Mouse (Mus musculus): Measurements from ENCODE around the gene Sec14l4. TPM values are rescaled to one million over a fixed set of nuclear protein-coding genes. Genes with fewer than 3 reads are reported as not detected.
"Not testable (repeated sequence)": the region's sequence is repeated elsewhere in the genome, so short reads cannot be mapped to it uniquely, and the experiment has no call there.

Sec14l4 gene
- 1 to 10 TPM; 1.7 to 6.7 TPM for total RNA-seq (2021)
- long read RNA-seq, experiment 1, partial matches to known transcripts: 0 of 4 reads
- long read RNA-seq, experiment 1, other reads (novel, unspliced or antisense): 3 of 4 reads
- long read RNA-seq, experiment 2, partial matches to known transcripts: 0 of 1 reads
- long read RNA-seq, experiment 2, other reads (novel, unspliced or antisense): 1 of 1 reads

DNA sequence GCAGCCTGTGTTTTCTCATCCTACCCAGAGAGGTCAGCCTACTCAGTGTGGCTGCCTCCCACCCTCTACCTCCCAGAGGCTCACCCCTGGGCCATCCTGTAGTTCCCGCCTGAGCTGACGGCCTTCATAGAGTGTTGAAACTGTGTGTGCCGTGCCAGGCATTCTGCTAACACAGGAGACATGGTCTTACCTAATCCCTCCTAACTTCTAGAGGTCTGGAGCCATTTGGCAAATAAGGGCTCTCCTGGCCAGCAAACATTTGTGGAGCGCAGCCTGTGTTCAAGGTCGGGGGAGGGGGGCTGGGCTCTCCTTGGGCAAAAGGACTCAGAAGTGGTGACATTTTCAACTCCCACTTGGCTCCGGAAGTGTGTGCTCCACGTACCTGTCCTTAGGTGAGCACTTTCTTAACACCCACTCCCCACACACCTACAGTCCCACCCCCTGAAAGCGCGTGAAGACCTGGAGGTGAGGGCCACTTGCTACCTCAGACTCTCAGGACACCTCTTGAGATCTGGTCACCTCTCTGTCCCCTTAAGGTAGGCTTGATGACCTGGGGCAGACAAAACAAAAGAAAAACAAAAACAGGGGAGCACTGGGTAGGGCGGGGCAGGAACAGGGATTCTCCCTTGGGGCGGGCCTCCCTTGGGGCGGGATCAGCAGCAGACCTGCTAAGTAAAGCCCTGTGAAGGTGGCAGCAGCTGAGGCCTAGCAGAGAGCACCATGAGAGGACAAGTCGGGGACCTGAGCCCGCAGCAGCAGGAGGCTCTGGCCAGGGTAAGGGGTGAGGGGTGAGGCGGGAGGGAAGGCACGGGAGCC, at the start of gene Sec14l4:
Gene Sec14l4 (plus strand): TSS at position 337 of the 816 bp plus-strand sequence.
- DNase-seq: peak; percentile 43 to 47

DNA sequence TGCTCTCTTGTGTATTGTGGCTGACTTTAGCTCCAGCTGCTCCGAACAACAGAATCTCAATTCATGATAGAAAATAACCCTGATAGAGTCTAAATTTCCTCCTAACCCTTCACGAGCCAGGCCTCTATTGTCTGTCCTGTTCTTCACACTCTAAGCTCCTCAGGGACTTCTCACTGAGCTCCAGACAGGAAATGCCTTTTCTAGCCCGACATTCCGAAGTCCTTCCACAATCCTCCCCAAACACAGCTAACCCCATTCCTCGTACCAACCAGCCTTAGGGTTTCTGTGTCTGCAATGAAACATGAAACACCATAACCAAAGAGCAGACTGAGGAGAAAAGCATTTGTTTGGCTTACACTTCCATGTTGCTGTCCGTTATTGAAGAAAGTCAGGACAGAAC, 49.7 kb upstream of the Sec14l4 start:
- no peak for DNase-seq

DNA sequence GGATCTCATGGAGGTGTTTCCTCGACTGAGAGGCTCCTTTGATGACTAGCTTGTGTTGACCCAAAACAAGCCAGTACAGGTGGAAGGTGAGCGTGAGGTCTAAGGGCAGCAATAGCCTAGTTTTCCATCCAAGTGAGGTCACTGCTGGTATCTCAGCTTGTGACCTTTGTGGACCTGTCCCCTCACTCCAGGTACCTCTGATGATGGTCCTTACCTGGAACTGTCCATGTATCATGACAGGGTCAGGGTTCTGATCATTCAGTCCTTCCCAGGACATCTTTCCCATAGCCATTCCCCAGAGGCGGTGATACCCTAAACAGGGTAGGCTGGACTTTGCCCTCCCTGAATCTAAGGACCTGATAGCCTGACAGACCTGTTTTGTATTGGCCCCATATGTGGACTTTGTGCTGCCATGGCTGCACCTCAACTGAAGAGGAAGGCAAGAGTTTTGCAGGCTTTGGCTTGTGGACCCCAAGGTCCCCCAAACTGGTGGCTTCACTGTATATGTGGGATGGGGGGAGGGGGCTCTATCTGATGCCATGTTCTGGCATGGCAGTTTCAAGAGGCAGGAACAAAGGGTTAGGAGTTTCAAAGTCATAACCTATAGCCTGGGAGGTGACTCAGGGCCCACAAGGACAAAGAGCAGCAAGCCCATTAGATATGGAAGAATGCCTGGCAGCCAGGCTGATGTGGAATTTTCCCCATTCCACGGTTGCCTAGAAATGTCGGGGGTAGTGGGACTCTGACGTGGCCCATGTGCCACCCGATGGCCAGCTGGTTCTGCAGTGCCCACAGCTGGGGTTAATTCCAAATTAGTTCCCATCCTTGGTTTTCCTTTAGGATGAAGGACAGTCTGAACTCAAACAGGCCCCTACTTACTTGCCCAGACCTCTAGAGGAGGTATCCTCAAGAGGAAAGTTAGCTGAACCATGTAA, 48.7 kb upstream of the Sec14l4 start:
- DNase-seq: peak in 1 of 2 experiments; percentile 17

- DNase-seq: no peak
Measured at GRCm38 (mm10) chr11:3983291-3983862, 47.9 kb upstream of the Sec14l4 start, which contains the start of gene Gal3st1. Gene Gal3st1, plus strand, starts transcription at chr11:3983636.

DNA sequence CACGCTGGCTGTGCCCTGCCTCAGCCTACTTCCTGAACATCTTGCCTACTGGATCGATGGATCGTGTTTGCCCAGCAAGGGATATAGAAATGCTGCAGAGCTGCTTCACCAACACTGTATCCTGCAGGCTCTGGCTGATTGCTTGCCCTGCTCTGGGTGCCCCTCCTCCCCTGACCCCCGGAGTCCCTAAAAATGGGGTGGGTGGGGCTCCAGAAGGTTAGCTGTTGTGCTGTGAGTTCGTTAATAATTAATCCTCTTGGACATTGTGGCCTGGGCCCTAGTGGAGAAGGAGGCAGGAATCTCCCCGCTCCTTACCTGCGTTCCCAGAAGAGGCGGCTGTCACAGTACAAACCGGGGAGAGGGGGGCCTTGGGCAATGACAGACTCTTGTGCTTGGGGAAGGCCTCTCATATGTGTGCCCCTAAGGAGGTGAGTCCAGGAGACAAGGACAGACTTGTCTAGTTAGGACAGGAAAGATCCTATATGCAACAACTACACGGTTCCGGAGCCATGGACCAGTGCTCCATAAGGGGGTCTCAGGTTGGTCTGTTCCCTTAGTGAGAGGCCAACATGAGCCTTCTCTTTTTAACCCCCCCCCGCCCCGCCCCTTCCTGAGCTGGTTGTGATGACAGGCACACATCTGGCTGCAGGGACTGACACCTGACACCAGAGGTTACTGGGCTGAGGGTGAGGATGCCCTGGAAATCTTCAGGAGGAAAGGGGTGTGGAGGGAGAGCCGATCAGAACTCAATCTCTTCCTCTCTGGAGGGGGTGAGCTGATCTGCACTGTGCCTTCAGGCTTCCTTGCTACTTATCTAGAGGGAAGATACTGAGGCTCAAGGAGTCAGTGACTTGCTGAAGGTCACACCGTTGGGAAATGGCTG, 47.2 kb upstream of the Sec14l4 start:
- no peak for DNase-seq

DNA sequence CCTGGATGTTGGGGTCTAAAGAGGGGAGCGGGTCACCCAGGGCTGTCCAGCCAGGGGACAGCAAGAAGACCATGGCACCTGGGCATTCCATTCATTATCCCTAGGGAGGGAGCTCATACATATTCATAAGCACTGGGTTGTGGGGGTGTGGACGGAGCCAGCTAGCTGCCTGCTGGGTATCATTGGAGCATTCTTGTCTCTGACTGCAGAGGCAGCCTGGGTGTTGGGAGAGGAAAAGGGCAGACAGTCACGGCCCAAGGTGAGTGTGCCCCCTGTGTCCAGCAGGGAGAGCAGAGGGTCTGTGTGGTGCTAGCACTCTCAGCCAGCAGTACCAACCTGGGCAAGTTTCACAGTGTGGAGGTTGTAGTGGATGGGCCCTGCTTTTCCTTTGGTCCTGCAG, 41.5 kb upstream of the Sec14l4 start:
- no peak for DNase-seq

GRCm38 (mm10) chr11:3993132-3993531, 38.1 kb upstream of the Sec14l4 start:
- DNase-seq: no peak

GRCm38 (mm10) chr11:3993914-3994313, 37.3 kb upstream of the Sec14l4 start:
- DNase-seq: no peak

- DNase-seq: no peak
Measured at GRCm38 (mm10) chr11:3995511-3995910, 35.8 kb upstream of the Sec14l4 start.

DNA sequence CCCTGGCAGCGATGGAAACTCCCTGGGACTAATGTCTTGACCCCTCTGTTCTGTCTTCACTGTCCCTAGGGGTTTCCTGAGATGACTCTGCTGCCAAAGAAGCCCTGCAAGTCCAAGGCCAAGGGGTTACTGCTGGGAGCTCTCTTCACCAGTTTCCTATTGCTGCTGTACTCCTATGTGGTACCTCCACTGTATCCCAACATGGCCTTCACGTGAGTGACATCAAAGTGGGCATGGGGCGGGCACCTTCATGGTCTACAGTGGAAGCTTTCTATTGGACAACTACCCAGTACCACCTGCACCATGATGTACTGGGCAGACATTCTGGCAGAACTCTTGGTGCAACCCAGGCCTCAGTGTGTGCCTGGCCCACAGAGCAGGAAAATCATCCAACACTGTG, 34.4 kb upstream of the Sec14l4 start:
- no peak for DNase-seq

- DNase-seq: peak in 1 of 2 experiments; percentile 6
Measured at GRCm38 (mm10) chr11:3997978-3998720, 33.1 kb upstream of the Sec14l4 start.

DNA sequence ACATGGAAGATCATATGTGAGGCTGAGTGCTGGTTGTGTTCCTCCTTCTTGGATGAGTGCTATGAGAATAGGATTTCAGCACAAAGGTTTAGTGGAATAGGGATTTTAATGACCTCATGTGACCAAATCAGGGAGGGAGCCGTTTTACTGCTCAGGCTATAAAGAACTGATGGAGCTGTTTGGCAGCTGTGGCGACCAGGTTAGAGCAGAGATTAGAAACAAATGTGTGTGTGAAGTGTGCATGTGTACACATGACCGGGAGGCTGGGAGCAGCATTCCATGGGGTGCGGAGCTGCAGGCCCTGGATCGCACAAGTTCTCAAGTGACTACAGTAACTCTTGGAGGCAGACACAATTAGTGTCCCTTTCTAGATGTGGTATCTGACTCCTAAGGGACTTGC, 31.7 kb upstream of the Sec14l4 start:
- no peak for DNase-seq

GRCm38 (mm10) chr11:4001603-4002002, 29.7 kb upstream of the Sec14l4 start:
- DNase-seq: peak; percentile 75 to 76

DNA sequence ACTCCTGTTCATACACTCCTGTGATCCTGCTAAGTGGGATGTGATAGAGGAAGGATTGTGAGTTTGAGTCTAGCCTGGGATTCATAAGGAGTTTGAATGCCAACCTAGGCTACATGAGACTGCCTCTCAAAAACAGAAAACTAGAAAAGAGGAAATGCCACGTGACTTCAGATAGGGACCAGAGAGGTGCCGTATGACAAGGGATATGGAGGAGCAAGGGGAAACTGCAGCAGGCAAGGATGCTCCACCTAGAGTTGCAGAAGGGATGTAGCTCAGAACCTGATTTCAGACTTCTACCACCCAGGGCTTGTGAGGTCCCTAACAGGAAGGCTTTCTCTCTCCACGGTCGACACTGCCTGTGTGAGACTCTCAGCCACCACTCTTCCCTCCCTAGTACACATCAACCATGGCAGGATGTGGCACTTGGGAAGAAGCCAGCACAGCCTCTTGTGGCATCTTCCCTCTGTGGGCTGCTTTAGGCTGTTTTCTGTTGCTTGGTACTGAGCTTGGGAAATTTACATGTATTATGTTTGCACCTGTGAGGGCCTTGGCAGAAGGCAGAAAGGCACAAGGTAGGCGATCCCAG, 25.9 kb upstream of the Sec14l4 start:
- DNase-seq: no peak

DNA sequence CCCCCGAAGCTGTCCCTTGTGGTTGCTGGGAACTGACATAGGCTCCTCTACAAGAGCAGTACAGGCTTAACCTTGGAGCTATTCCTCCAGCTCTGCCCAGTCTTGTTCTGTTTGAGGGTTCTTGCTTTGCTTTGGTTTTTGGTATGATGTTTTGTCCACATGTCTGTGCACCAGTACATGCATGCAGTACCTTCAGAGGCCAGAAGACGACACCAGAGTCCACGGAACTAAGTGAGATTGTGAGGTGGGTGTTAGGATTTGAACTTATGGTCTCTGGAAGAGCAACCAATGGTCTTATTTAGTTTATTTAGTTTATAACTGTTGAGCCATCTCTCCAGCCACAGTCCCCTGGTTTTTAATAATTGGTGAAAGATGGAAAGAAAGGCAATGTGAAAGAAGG, 24.8 kb upstream of the Sec14l4 start:
- DNase-seq: no peak

- DNase-seq: no peak
Measured at GRCm38 (mm10) chr11:4012616-4013015, 18.6 kb upstream of the Sec14l4 start.

GRCm38 (mm10) chr11:4015796-4016195, 15.5 kb upstream of the Sec14l4 start:
- DNase-seq: not testable (repeated sequence)

DNA sequence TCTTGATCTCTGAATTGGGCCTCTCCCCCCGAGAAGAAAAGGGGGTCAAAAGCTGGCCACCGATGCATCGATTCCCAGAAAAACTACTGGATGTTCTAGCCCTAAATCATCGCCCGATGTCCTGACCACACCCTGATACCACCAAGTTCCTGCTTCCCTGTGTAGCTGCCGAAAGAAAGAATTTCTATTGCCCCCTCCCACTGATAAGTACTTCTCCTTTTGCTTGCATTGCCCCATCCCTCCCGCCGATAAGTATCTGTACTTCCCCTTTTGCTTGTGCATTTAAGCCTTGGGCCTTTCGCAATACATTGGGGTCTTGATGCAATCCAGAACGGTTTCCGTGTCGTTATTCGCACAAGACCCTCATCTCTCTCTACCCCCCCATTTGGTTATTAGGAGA, 9.2 kb upstream of the Sec14l4 start:
- not testable (repeated sequence) for DNase-seq

- DNase-seq: no peak
Measured at GRCm38 (mm10) chr11:4023321-4023720, 7.9 kb upstream of the Sec14l4 start.

DNA sequence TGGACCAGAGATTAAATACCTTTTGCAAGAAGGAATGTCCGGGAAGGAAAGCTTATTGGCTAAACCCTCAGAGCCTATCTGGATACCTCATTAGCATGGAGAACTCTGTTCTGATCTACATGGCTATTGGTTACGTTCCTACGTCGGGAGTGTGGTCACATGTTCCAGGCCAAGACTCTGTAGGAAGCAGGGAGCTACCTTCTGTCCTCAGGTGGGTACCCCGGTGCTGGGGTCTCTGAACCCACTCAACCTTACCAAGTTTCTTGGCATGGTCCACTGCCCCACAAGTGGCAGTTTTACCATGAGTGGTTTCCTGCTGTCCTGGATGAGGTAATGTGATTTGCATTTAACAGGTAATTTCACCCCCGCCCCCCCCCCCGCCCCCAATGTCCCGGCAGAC, 4.2 kb upstream of the Sec14l4 start:
- DNase-seq: no peak
